Mouse (Mus musculus) stomach, embryonic 15.5 days (tissue): Measurements from ENCODE around the gene Gdpd5. TPM values are rescaled to one million over a fixed set of nuclear protein-coding genes. Genes with fewer than 3 reads are reported as not detected.

ENCODE experiments used
- ATAC-seq: fragments of 200-750 bp; cut with Nextera tagmentation; 2 replicates; pipeline ENCODE4 v1.8.0; 2017; ENCODE audit warnings: low read depth, moderate number of reproducible peaks, moderate TSS enrichment; ENCODE audit not compliant: insufficient read depth, low FRiP score
- H3K27ac ChIP-seq: fragments of 300-500 bp; sonication (generic); 2 replicates; pipeline ENCODE4 v1.5.1; 2015; ENCODE audit warnings: mild to moderate bottlenecking, inconsistent platforms
- H3K27me3 ChIP-seq: fragments of 300-500 bp; sonication (generic); replicated peaks from 2 replicates; pipeline ENCODE4 v1.6.1; 2015; ENCODE audit warnings: inconsistent platforms
- H3K36me3 ChIP-seq: fragments of 300-500 bp; sonication (generic); 2 replicates; pipeline ENCODE4 v1.6.1; 2015; ENCODE audit warnings: inconsistent platforms
- H3K4me1 ChIP-seq: fragments of 300-500 bp; sonication (generic); 2 replicates; pipeline ENCODE4 v1.6.1; 2015; ENCODE audit warnings: inconsistent platforms
- H3K4me2 ChIP-seq: fragments of 300-500 bp; sonication (generic); 2 replicates; pipeline ENCODE4 v1.6.1; 2015; ENCODE audit warnings: mild to moderate bottlenecking, inconsistent platforms
- H3K4me3 ChIP-seq: fragments of 300-500 bp; sonication (generic); replicated peaks from 2 replicates; pipeline ENCODE4 v1.5.1; 2015; ENCODE audit warnings: inconsistent platforms
- H3K9ac ChIP-seq: fragments of 300-500 bp; sonication (generic); 2 replicates; pipeline ENCODE4 v1.6.1; 2015; ENCODE audit warnings: inconsistent platforms
- H3K9me3 ChIP-seq: fragments of 300-500 bp; sonication (generic); 2 replicates; pipeline ENCODE4 v1.6.1; 2016; ENCODE audit warnings: inconsistent platforms
- WGBS: fragments of 180-500 bp; shearing (Covaris S2); methylation state at CpG from one replicate; pipeline ENCODE4 v1.1.7; 2015; 5-methylcytosine and 5-hydroxymethylcytosine counted together
- polyA plus RNA-seq: library from polyadenylated mRNA; unstranded; fragments of >200 nt; fragmentation: Nextera tagmentation; extraction: Ambion mirVana; gene quantifications from 2 replicates; pipeline ENCODE4 v1.2.1, GENCODE M21; 2015

The Gdpd5 gene
- polyA plus RNA-seq, 1 experiment from 2014 or later = 18.4 TPM

DNA sequence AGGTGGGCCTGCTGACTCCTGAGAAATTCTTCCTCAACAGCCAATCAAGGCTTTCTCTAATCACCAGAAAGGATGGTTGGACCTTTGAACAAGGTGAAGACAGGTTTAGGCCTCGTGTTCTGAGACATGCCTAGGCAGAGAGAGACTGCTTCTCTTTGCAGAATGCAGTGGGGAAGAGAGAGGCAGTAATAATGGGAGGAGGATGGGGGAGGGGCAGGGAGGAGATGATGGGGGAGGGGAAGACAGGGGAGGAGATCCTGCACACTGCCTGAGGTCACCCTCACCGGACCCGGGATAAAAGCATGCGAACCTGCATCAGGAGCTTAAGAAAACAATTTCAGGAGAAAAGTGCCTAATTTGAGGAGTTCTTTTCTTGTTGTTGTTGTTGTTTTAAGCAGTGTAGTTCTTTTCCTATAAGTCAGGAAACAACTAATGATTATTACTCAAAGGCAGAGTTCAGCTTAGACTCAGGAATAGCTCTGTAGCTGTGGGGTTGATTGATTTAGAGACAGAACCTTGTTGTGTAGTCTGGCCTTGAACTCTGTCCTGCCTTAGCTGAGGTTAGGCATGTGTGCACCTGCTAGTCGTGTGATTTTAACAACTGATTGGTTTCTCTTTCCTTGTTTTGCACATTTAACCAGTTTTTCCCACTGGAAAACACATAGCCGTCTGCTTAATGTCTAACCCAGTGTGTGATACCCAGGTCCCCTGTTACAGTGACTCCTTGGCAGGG lies 30.0 kb downstream of the Gdpd5 start:
- H3K36me3 ChIP-seq = no peaks in the 10 kb centered on the region
- peaks cover 19% of the 10 kb centered on the region for H3K4me1 ChIP-seq
- H3K9ac ChIP-seq = no peak overlapping the region
- 39% methylated on average over 6 of the region's 6 CpGs for WGBS
- H3K4me3 ChIP-seq = no peak overlapping the region
- H3K27me3 ChIP-seq = no peaks in the 10 kb centered on the region
- 0 out of 2 replicates have a peak overlapping the region, but pooled peaks have one; percentile 6 for H3K27ac ChIP-seq
- no peak for ATAC-seq
- H3K4me2 ChIP-seq = no peak overlapping the region
- no peaks in the 10 kb centered on the region for H3K9me3 ChIP-seq

DNA sequence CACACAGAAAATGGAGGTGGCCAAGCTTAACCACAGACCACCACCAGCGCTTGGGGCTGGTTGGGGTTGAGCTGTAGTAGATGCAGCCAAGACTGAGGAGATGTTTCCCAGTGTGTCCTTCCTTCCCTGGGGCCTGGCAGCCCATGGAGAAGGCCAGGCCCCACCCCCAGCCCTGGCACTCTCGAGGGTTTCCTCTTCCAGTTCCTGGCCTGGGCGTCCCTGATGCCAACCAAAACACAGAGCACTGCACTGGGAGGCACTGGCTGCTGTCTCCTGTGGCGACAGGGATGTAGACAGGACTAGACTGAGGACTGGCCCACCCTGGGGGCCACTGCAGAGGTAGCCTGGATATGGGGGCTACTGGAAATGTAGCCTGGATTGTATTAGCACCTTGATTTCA lies 33.8 kb downstream of the Gdpd5 start:
- H3K4me3 ChIP-seq = no peak overlapping the region
- H3K4me2 ChIP-seq = no peak overlapping the region
- no peaks in the 10 kb centered on the region for H3K9me3 ChIP-seq
- 75% methylated on average over 4 of the region's 4 CpGs for WGBS
- ATAC-seq = no peak
- no peaks in the 10 kb centered on the region for H3K27me3 ChIP-seq
- no peaks in the 10 kb centered on the region for H3K36me3 ChIP-seq
- H3K4me1 ChIP-seq = peaks cover 10% of the 10 kb centered on the region
- H3K9ac ChIP-seq = no peak overlapping the region
- H3K27ac ChIP-seq = no peak overlapping the region

DNA sequence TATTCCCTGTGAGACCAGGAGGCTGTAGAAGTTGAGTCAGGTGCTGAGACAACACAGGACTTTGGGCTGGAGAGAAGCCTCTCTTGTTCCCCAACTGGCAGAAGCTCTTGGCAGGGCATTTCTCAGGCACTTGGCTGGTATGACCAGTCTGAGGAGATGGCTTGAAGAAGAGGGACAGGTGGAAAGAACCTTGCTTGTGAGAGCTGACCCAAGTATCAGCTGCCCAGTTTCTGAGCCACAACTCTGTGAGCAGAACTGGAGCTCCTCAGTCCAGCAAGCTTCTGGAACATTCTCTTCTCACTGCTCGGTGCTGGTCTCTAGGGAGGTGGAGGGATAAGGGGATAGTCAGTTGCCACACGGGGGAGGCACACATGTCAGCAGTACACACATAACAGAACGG lies 38.1 kb downstream of the Gdpd5 start:
- Histone ChIP-seq H3K9me3 (no peaks in the 10 kb centered on the region), H3K36me3 (no peaks in the 10 kb centered on the region), H3K9ac (no peak overlapping the region), H3K27ac (no peak overlapping the region), H3K4me3 (no peak overlapping the region), H3K27me3 (no peaks in the 10 kb centered on the region), H3K4me2 (no peak overlapping the region), H3K4me1 (no peaks in the 10 kb centered on the region)
- ATAC-seq = no peak
- WGBS = 77% methylated on average over 3 of the region's 3 CpGs

DNA sequence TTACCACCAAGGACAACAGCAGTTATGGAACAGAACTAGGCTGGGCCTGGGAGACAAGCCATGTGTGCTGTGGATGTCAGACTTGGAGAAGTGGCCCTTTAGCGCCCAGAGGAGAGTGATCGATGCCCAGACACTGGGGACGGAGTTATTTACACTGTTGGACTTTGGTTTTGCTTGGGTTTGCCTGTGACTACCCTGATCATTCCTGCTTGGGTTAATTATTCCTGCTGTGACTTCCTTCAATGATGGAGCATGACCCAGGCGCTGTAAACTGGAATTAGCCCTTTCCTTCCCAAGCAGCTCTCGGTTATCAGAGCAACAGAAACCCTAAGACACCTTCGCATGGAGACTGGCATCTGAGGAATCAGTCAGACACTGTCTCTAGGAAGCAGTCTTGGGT lies 39.8 kb downstream of the Gdpd5 start:
- Histone ChIP-seq H3K9ac (no peak overlapping the region), H3K4me2 (no peak overlapping the region), H3K4me3 (no peak overlapping the region), H3K27me3 (no peaks in the 10 kb centered on the region), H3K36me3 (no peaks in the 10 kb centered on the region), H3K4me1 (peaks cover 11% of the 10 kb centered on the region), H3K9me3 (no peaks in the 10 kb centered on the region), H3K27ac (peak overlapping the region; percentile 51; the same call in 1 of the 2 replicates)
- 81% methylated on average over 6 of the region's 6 CpGs for WGBS
- peak; percentile 28; the same call in 1 of the 2 replicates for ATAC-seq

DNA sequence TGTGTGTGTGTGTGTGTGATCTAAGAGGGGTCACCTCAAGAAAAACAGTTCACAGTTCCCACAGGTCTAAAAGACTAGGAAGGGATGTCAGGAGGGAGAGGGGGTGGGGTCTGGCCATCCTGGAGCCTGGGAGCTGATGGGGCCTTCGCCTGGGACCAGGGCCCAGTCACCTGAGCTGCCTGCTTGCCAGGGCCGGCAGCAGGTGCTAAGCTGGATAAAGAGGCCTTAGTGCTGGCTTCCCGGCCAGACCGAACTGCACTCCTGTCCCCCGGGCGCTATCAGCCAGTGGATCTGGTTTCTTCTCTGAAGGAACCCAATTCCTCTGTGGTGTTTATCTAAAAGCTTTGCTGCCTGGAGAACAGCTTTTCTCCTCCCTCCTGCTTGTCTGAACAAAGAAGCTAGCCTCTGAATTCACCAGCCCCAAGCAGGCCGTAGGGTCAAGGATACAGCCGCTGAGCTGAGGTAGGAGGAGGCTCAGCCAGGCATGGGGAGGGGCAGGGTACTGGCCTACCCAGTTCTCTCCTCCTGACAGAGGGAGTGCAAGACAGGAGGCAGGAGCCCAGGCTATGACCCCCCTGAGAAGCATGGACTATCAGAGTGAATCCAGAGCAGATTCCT lies 43.4 kb downstream of the Gdpd5 start:
- ATAC-seq = peak; percentile 56; the same call in 1 of the 2 replicates
- H3K4me1 ChIP-seq = peaks cover 14% of the 10 kb centered on the region
- peak overlapping the region; percentile 48; the same call in 1 of the 2 replicates for H3K27ac ChIP-seq
- WGBS = 27% methylated on average over 8 of the region's 8 CpGs
- no peaks in the 10 kb centered on the region for H3K9me3 ChIP-seq
- no peaks in the 10 kb centered on the region for H3K36me3 ChIP-seq
- no peaks in the 10 kb centered on the region for H3K27me3 ChIP-seq
- no peak overlapping the region for H3K4me2 ChIP-seq
- H3K9ac ChIP-seq = no peak overlapping the region
- H3K4me3 ChIP-seq = no peak overlapping the region

DNA sequence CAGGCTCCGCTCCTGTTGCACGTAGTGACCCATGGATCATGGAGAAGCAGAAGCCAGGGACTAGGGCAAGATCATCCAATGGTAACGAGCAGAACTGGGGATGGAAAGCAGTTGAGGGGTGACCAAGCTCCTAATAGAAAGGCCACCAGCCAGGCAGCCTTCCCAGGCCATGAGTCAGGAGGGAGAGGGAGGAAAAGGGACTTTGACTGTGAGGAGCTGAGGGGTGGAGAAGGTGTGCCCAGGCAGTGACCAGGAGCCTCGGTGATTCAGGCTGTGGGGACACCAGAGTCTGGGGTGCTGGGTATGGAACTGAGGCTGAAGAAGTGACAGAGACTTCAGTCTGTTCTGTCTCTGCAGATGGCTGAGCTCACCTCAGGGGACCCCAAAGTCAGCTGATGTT lies 44.5 kb downstream of the Gdpd5 start:
- no peak for ATAC-seq
- Histone ChIP-seq H3K9ac (no peak overlapping the region), H3K27me3 (no peaks in the 10 kb centered on the region), H3K4me2 (no peak overlapping the region), H3K36me3 (no peaks in the 10 kb centered on the region), H3K4me1 (peaks cover 14% of the 10 kb centered on the region), H3K27ac (no peak overlapping the region), H3K4me3 (no peak overlapping the region), H3K9me3 (no peaks in the 10 kb centered on the region)
- 82% methylated on average over 4 of the region's 4 CpGs for WGBS

DNA sequence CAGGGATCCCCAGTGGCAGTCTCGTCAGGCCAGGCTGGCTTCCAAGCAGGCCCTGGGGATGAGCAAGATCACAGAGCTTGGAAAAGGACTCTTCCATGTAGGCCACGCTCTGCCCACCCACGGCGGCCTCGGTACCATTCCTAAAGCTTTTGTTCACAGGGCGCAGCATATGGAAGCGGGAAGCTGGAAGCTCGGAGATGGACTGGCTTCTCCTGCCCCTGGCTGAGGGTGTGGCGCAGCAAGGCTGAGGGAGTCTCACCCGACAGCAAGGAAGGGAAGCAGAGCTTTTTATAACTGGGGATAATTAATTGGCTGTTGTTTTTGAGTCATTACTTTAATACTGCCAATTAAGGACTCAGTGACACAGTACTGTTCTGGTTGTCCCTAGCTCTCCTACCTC lies 45.8 kb downstream of the Gdpd5 start:
- Histone ChIP-seq H3K27ac (no peak overlapping the region), H3K27me3 (no peaks in the 10 kb centered on the region), H3K4me2 (no peak overlapping the region), H3K9me3 (no peaks in the 10 kb centered on the region), H3K4me1 (peaks cover 14% of the 10 kb centered on the region), H3K36me3 (no peaks in the 10 kb centered on the region), H3K9ac (no peak overlapping the region), H3K4me3 (no peak overlapping the region)
- WGBS = 76% methylated on average over 10 of the region's 10 CpGs
- no peak for ATAC-seq

DNA sequence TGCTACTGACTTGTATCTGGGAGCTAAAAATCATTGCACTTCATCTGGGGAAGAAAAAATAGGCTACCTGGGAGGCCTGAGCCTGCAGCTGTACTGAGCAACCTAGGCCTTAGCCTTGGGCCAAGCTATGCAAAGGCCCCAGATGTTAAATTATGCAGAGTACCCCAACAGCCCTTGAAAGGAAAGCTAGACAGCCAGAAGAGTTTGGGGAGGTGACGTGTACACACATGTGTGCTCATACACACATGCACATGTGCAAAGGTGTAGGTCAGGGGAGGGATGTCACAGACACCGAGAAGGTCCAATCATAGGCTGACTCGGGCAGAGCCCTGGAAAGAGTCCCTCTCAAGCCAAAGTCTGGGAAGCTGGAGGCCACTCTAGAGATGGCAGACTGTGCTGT lies 46.8 kb downstream of the Gdpd5 start:
- Histone ChIP-seq H3K27me3 (no peaks in the 10 kb centered on the region), H3K27ac (no peak overlapping the region), H3K4me1 (peaks cover 14% of the 10 kb centered on the region), H3K4me3 (no peak overlapping the region), H3K36me3 (no peaks in the 10 kb centered on the region), H3K9me3 (no peaks in the 10 kb centered on the region), H3K9ac (no peak overlapping the region), H3K4me2 (no peak overlapping the region)
- 83% methylated on average over 3 of the region's 3 CpGs for WGBS
- no peak for ATAC-seq

DNA sequence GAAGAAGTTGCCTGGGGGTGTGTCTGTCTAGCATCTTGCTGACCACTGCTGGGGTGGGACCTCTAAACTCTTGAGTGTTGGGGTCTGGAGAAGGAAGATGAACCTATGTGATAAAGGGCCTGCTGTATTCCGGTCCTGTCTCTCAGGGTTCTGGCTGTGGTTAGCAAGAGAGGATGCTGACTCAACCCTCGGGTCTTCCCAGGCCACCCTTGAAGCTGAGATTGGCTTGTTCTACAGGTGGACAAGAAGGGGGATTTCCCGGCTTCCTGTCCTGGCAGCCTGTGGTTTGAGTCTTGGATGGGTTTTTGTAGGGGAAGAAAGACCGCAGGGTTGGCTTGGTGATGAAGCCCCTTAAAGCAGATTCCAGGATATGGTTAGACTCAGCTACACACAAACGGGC lies 47.6 kb downstream of the Gdpd5 start:
- ATAC-seq = no peak
- H3K27ac ChIP-seq = 0 out of 2 replicates have a peak overlapping the region, but pooled peaks have one; percentile 8
- 77% methylated on average over 5 of the region's 5 CpGs for WGBS

DNA sequence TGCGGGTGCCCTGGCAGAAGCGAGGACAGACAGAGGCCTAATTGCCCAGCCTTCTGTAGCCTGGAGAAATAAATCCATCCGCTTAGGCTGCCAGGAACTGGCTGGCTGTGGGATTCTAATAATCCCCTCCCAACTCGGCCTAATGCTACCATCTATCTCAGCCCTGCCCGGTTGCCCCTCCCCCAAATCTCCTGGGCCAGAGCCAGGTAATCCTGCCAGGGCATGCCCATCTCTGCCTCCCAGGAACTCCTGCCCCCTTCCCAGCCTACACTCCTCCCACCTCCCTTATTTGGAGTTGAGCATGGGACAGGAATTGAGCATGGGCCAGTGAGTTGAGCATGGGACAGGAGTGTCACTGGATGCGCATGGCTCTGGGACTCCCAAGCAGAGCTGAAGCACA lies 48.6 kb downstream of the Gdpd5 start:
- no peak overlapping the region for H3K4me3 ChIP-seq
- peak overlapping the region; percentile 8; the same call in 1 of the 2 replicates for H3K27ac ChIP-seq
- H3K36me3 ChIP-seq = no peaks in the 10 kb centered on the region
- H3K4me2 ChIP-seq = no peak overlapping the region
- WGBS = 49% methylated on average over 6 of the region's 6 CpGs
- 0 out of 2 replicates have a peak, but pooled peaks have one; percentile 27 for ATAC-seq
- H3K9ac ChIP-seq = no peak overlapping the region
- peaks cover 19% of the 10 kb centered on the region for H3K4me1 ChIP-seq
- H3K27me3 ChIP-seq = no peaks in the 10 kb centered on the region
- no peaks in the 10 kb centered on the region for H3K9me3 ChIP-seq

More for the DNA sequence above, 47.6 kb downstream of the Gdpd5 start:
- no peaks in the 10 kb centered on the region for H3K9me3 ChIP-seq
- H3K27me3 ChIP-seq = no peaks in the 10 kb centered on the region
- H3K9ac ChIP-seq = no peak overlapping the region
- H3K36me3 ChIP-seq = no peaks in the 10 kb centered on the region
- no peak overlapping the region for H3K4me3 ChIP-seq
- peaks cover 15% of the 10 kb centered on the region for H3K4me1 ChIP-seq
- no peak overlapping the region for H3K4me2 ChIP-seq

DNA sequence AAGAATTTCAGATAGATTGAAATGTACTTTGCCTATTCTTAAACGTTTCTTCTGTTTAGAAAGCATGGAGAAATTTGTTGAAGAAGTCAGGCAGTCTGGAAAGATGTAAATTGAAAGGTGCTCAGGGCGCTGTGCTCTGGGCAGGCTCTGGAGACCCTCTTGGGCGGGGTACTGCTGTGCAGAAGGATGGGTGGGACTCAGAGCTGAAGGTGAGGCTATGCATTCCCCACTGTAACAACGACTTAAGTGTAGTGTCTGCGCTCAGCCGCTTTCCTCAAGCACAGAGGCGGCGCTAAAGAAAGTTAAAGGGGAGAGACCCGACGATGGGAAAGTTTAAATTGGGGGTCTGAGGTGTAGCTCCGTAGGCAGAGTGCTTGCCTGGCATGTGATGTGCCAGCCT lies 49.0 kb downstream of the Gdpd5 start:
- Histone ChIP-seq H3K9ac (no peak overlapping the region), H3K27me3 (no peaks in the 10 kb centered on the region), H3K27ac (no peak overlapping the region), H3K4me3 (no peak overlapping the region), H3K9me3 (no peaks in the 10 kb centered on the region), H3K4me2 (no peak overlapping the region), H3K36me3 (no peaks in the 10 kb centered on the region), H3K4me1 (peaks cover 15% of the 10 kb centered on the region; the same call in 1 of the 2 replicates)
- ATAC-seq = no peak
- 63% methylated on average over 11 of the region's 11 CpGs for WGBS

DNA sequence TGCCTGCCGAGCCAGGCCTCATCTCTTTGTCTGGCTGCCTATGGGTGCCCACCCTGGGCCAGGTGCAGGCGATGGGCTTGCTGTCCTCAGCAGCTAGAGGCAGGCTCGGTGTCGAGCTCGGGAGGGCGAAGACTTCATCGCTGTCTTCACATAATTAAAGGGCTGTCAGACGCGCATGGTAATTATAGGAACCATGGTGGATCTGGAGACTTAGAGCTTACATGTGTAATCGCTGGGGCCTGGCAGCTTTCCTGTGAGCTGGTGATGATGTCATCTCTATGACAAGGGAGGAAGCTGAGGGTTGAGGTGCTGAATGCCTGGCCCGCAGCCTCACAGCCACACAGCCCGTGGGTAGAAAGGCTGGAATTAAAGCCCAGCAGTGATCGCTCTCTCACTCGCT lies 51.0 kb downstream of the Gdpd5 start:
- Histone ChIP-seq H3K4me1 (peaks cover 12% of the 10 kb centered on the region; the same call in 1 of the 2 replicates), H3K9ac (no peak overlapping the region), H3K36me3 (no peaks in the 10 kb centered on the region), H3K4me3 (no peak overlapping the region), H3K9me3 (no peaks in the 10 kb centered on the region), H3K27me3 (no peaks in the 10 kb centered on the region), H3K27ac (no peak overlapping the region), H3K4me2 (no peak overlapping the region)
- no peak for ATAC-seq
- WGBS = 73% methylated on average over 14 of the region's 14 CpGs
